Mouse (Mus musculus): ENCODE measurements around the gene Schip1. TPM values are rescaled to one million over a fixed set of nuclear protein-coding genes. Genes with fewer than 3 reads are reported as not detected.

The Schip1 gene
- polyA plus RNA-seq, 1 experiment from 2014 or later = 76.9 TPM

DNA sequence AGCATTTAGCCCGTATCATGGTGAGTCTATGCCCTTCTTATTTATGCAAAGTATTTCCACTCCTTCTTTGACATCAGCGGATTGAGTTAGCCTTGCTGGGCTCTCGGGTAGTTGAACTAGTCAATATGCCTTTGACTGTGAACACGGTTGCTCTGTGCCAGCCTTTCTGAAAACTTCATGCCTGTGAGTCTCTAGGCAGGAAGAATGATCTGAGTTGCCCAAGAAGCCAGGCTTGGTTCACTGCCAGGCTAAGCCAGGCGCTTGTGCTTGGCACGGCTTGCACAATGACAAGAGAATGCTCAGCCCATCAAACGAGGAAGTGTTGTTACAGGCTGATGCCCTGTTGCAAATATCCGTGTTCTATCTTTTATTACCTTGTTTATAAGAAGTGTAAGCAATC is 499.3 kb downstream of the Schip1 start:
- 86% methylated on average over 8 of the region's 8 CpGs for WGBS
- H3K9ac ChIP-seq (ENCODE audit: low read length) = no peak overlapping the region
- no peak for ATAC-seq (replicated peaks; ENCODE audit: low FRiP score)
- no peak overlapping the region for H3K4me2 ChIP-seq (ENCODE audit: low read depth, low read length, severe bottlenecking)
- H3K4me3 ChIP-seq (ENCODE audit: low read depth, low read length) = no peak overlapping the region
- no peak overlapping the region for H3K27ac ChIP-seq (ENCODE audit: low read depth, low read length)
- no peak for DNase-seq (ENCODE audit: low spot score)
- H3K27me3 ChIP-seq (ENCODE audit: control insufficient read depth, insufficient read depth, low read length) = no peaks in the 10 kb centered on the region
- H3K4me1 ChIP-seq (replicated peaks; ENCODE audit: control insufficient read depth, insufficient read depth, low read length) = peaks cover 2% of the 10 kb centered on the region; the same call in 1 of the 2 replicates
- H3K9me3 ChIP-seq (ENCODE audit: control insufficient read depth, low read length) = no peaks in the 10 kb centered on the region
- H3K36me3 ChIP-seq (ENCODE audit: control insufficient read depth, insufficient read depth, low read length) = no peaks in the 10 kb centered on the region

DNA sequence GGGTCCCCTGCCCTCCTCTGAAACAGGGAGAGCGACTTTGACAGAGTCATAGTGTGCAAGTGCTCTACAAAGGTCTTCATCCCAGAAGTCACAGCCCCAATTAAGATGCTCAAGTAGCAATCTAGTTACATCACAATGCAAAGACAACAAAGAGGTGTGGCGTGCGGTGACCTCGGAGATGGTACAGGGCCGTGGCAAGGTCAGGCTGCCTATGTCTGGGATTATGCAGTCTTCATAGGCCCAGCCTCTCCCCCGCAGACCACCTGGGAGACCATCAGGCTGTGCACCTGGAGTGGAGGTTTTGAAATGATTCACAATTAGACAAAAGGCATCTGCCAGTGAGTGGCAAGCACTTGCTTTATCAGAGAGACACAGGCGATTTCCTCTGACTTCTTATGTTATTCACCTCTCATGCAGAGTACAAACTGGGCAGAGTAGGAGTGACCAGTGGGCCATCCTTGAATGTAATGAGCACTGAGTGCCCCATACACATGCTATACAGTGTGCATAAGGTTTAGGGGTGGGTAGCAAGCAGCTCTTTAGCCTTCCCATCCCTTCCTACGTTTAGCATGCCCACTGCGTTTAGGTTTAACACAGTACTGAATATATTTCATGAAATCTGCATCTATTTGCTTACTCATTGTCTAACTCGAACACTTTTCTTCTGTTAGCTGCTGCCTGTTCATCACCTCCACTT is 500.5 kb downstream of the Schip1 start:
- Histone ChIP-seq H3K9ac (ENCODE audit: low read length) (no peak overlapping the region), H3K36me3 (ENCODE audit: control insufficient read depth, insufficient read depth, low read length) (no peaks in the 10 kb centered on the region), H3K27ac (ENCODE audit: low read depth, low read length) (no peak overlapping the region), H3K4me1 (replicated peaks; ENCODE audit: control insufficient read depth, insufficient read depth, low read length) (peaks cover 2% of the 10 kb centered on the region; the same call in 1 of the 2 replicates), H3K9me3 (ENCODE audit: control insufficient read depth, low read length) (no peaks in the 10 kb centered on the region), H3K27me3 (ENCODE audit: control insufficient read depth, insufficient read depth, low read length) (no peaks in the 10 kb centered on the region), H3K4me2 (ENCODE audit: low read depth, low read length, severe bottlenecking) (no peak overlapping the region), H3K4me3 (ENCODE audit: low read depth, low read length) (no peak overlapping the region)
- no peak for DNase-seq (ENCODE audit: low spot score)
- 58% methylated on average over 10 of the region's 10 CpGs for WGBS
- no peak for ATAC-seq (replicated peaks; ENCODE audit: low FRiP score)

DNA sequence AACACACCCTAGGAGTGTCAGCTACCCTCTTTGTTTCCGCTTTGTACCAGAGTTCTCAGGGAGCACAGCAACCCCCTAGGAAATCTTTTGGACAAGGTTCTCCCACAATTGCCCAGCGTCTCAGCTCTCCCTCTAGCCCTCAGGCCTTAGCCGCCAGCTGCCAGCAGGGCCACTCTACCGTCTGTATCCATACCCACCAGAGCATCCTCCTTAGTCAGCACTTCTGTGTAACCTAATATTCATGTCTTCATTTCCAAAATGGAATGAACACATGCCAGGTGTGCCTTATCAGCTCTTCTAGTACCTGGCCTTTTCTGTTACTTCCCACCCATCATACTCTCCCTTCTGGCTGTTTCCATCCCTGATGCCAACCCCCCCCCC is 501.1 kb downstream of the Schip1 start:
- 56% methylated on average over 4 of the region's 4 CpGs for WGBS
- no peaks in the 10 kb centered on the region for H3K9me3 ChIP-seq (ENCODE audit: control insufficient read depth, low read length)
- H3K36me3 ChIP-seq (ENCODE audit: control insufficient read depth, insufficient read depth, low read length) = no peaks in the 10 kb centered on the region
- H3K4me1 ChIP-seq (replicated peaks; ENCODE audit: control insufficient read depth, insufficient read depth, low read length) = peaks cover 2% of the 10 kb centered on the region; the same call in 1 of the 2 replicates
- ATAC-seq (replicated peaks; ENCODE audit: low FRiP score) (no peak), DNase-seq (ENCODE audit: low spot score) (no peak)
- no peak overlapping the region for H3K27ac ChIP-seq (ENCODE audit: low read depth, low read length)
- no peak overlapping the region for H3K9ac ChIP-seq (ENCODE audit: low read length)
- H3K4me3 ChIP-seq (ENCODE audit: low read depth, low read length) = no peak overlapping the region
- H3K27me3 ChIP-seq (ENCODE audit: control insufficient read depth, insufficient read depth, low read length) = no peaks in the 10 kb centered on the region
- H3K4me2 ChIP-seq (ENCODE audit: low read depth, low read length, severe bottlenecking) = no peak overlapping the region

DNA sequence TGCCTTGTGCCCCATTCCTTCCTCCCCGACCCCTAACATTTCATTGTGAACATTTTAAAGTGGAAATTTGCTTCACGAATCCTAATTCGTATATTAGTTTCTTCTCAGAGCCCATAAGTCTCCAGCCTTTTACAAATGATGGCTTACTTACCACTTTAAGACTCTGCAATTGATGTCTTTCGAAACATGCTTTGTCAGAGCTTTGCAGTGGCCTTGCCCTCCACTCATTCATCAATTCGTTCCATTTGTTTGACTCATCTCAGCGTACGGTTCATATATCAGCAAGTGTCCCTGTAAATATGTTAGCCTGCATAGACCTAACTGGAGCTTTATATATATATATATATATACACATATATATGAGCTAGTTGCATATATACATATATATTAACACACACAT is 503.0 kb downstream of the Schip1 start:
- no peak overlapping the region for H3K9ac ChIP-seq (ENCODE audit: low read length)
- 86% methylated on average over 7 of the region's 7 CpGs for WGBS

DNA sequence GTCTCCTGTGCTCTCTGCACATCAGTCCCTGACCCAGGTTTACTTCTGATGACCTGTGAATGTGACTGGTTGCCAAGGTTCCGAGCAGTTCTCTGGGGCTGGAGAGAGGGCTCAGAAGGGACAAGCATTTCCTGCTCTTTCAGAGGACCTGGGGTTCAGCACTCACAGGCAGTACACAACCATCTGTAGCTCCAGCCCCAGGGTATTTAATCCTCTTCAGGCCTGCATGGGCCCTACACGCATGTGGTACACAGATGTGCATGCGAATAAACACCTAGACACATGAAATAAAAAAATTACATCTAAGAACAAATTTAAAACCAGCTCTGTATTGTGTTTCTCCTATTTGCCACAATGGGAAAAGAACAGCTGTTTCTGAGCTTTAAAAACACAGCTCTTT is 503.5 kb downstream of the Schip1 start:
- Histone ChIP-seq H3K9me3 (ENCODE audit: control insufficient read depth, low read length) (no peaks in the 10 kb centered on the region), H3K27ac (ENCODE audit: low read depth, low read length) (no peak overlapping the region), H3K4me1 (replicated peaks; ENCODE audit: control insufficient read depth, insufficient read depth, low read length) (peaks cover 2% of the 10 kb centered on the region; the same call in 1 of the 2 replicates), H3K27me3 (ENCODE audit: control insufficient read depth, insufficient read depth, low read length) (no peaks in the 10 kb centered on the region), H3K36me3 (ENCODE audit: control insufficient read depth, insufficient read depth, low read length) (no peaks in the 10 kb centered on the region), H3K9ac (ENCODE audit: low read length) (no peak overlapping the region), H3K4me2 (ENCODE audit: low read depth, low read length, severe bottlenecking) (no peak overlapping the region), H3K4me3 (ENCODE audit: low read depth, low read length) (no peak overlapping the region)
- WGBS = 79% methylated on average over 3 of the region's 3 CpGs
- DNase-seq (ENCODE audit: low spot score) (no peak), ATAC-seq (replicated peaks; ENCODE audit: low FRiP score) (no peak)

More for the DNA sequence above, 503.0 kb downstream of the Schip1 start:
- Histone ChIP-seq H3K4me1 (replicated peaks; ENCODE audit: control insufficient read depth, insufficient read depth, low read length) (peaks cover 2% of the 10 kb centered on the region; the same call in 1 of the 2 replicates), H3K9me3 (ENCODE audit: control insufficient read depth, low read length) (no peaks in the 10 kb centered on the region), H3K27ac (ENCODE audit: low read depth, low read length) (no peak overlapping the region), H3K4me3 (ENCODE audit: low read depth, low read length) (no peak overlapping the region), H3K36me3 (ENCODE audit: control insufficient read depth, insufficient read depth, low read length) (no peaks in the 10 kb centered on the region), H3K27me3 (ENCODE audit: control insufficient read depth, insufficient read depth, low read length) (no peaks in the 10 kb centered on the region), H3K4me2 (ENCODE audit: low read depth, low read length, severe bottlenecking) (no peak overlapping the region)
- ATAC-seq (replicated peaks; ENCODE audit: low FRiP score) (no peak), DNase-seq (ENCODE audit: low spot score) (no peak)

DNA sequence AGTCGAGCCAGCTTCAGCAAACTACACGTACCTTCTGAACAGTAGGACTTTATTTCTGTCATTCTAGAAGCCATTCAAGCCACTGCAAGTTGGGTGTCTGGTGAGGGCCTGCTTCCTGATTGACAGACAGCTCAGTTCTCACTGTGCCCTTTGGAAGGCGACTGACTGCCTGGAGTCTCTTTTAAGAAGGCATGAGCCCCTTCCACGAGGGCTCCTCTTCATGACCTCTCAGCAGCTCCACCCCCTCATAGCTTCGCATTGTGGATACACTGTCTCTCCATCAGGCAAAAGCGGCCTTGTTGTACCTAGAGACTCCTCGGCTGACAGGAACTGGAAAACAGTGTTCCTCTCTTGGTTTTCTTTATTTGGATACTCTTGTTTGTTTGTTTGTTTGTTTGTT is 504.1 kb downstream of the Schip1 start:
- no peaks in the 10 kb centered on the region for H3K36me3 ChIP-seq (ENCODE audit: control insufficient read depth, insufficient read depth, low read length)
- no peak overlapping the region for H3K4me2 ChIP-seq (ENCODE audit: low read depth, low read length, severe bottlenecking)
- peaks cover 5% of the 10 kb centered on the region; the same call in 1 of the 2 replicates for H3K4me1 ChIP-seq (replicated peaks; ENCODE audit: control insufficient read depth, insufficient read depth, low read length)
- H3K9ac ChIP-seq (ENCODE audit: low read length) = no peak overlapping the region
- DNase-seq (ENCODE audit: low spot score) (no peak), ATAC-seq (replicated peaks; ENCODE audit: low FRiP score) (no peak)
- no peak overlapping the region for H3K27ac ChIP-seq (ENCODE audit: low read depth, low read length)
- no peak overlapping the region for H3K4me3 ChIP-seq (ENCODE audit: low read depth, low read length)
- no peaks in the 10 kb centered on the region for H3K27me3 ChIP-seq (ENCODE audit: control insufficient read depth, insufficient read depth, low read length)
- H3K9me3 ChIP-seq (ENCODE audit: control insufficient read depth, low read length) = no peaks in the 10 kb centered on the region
- WGBS = 53% methylated on average over 7 of the region's 7 CpGs

DNA sequence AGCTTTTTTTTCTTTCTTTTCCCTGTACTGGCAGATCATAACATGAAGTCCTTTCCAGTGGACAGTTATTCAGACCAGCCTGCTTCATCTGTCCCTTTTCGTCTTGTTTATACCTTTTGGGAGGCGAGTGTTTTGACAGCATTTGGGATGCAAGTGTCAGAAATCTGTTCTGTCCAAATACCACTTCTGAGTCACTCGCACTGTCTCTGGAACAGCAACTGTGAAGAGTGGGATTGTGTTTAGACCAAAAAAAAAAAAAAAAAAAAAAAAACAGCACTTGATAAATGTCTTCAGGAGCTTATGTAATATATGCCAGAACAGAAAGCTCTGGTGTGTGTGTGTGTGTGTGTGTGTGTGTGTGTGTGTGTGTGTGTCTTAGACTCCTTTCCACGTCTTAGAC is 505.7 kb downstream of the Schip1 start:
- no peak overlapping the region for H3K4me2 ChIP-seq (ENCODE audit: low read depth, low read length, severe bottlenecking)
- 89% methylated on average over 4 of the region's 4 CpGs for WGBS
- no peak overlapping the region for H3K4me3 ChIP-seq (ENCODE audit: low read depth, low read length)
- H3K9ac ChIP-seq (ENCODE audit: low read length) = no peak overlapping the region
- H3K4me1 ChIP-seq (replicated peaks; ENCODE audit: control insufficient read depth, insufficient read depth, low read length) = peaks cover 5% of the 10 kb centered on the region; the same call in 1 of the 2 replicates
- no peak overlapping the region for H3K27ac ChIP-seq (ENCODE audit: low read depth, low read length)
- no peak for ATAC-seq (replicated peaks; ENCODE audit: low FRiP score)
- DNase-seq (ENCODE audit: low spot score) = no peak
- no peaks in the 10 kb centered on the region for H3K9me3 ChIP-seq (ENCODE audit: control insufficient read depth, low read length)
- H3K36me3 ChIP-seq (ENCODE audit: control insufficient read depth, insufficient read depth, low read length) = no peaks in the 10 kb centered on the region
- H3K27me3 ChIP-seq (ENCODE audit: control insufficient read depth, insufficient read depth, low read length) = no peaks in the 10 kb centered on the region

DNA sequence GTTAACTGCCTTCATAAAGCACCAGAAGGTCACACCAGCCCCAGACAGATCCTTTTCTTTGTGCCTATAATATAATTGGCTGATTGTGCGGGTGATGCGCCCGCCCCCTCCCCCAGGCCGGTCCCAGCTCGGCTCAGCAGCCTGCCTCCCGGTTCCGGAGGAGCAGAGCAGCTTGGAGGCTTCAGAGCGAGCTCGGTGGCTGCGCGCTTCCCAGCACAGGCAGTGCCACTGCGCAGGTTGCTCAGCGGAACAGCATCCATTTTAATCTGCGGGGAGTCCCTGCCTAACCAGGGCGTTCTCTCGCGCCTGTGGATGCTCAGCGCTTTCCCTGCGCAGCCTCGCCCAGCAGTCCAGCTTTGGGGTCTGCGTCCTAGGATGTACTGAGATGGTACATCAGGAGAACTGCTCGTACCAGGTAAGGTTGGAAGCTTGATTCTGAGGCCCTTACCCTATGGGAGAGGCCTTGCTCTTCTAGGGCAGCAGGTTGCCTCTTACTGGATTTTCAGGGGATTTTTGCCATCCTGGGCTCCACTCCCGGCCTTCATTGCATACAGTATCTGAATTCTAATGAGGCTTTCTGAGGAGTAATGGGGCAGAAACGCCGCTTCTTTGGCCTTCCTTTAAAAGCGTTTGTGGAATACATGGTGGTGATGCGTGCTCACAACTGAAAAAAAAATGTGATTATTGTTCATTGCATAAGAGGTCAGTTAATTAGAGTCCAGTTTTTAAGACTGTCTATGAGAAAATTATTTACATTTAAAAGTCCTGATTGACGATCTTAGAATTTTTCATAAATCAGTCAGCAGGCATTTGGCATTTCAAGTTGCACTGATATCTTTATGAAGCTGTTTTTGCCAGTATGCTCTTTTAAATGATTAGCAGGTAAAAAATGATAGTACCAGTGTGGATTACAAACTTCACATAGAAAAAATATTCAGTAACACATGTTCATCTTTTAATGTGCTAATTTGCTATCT is 507.9 kb downstream of the Schip1 start:
- H3K36me3 ChIP-seq (ENCODE audit: control insufficient read depth, insufficient read depth, low read length) = no peaks in the 10 kb centered on the region
- peak overlapping the region; percentile 63 for H3K4me2 ChIP-seq (ENCODE audit: low read depth, low read length, severe bottlenecking)
- H3K9me3 ChIP-seq (ENCODE audit: control insufficient read depth, low read length) = no peaks in the 10 kb centered on the region
- peak; percentile 90 for DNase-seq (ENCODE audit: low spot score)
- H3K27me3 ChIP-seq (ENCODE audit: control insufficient read depth, insufficient read depth, low read length) = no peaks in the 10 kb centered on the region
- H3K27ac ChIP-seq (ENCODE audit: low read depth, low read length) = peak overlapping the region; percentile 92
- H3K4me1 ChIP-seq (replicated peaks; ENCODE audit: control insufficient read depth, insufficient read depth, low read length) = peaks cover 18% of the 10 kb centered on the region; the same call in 1 of the 2 replicates
- peak; percentile 92 for ATAC-seq (replicated peaks; ENCODE audit: low FRiP score)
- WGBS = 4% methylated on average over 28 of the region's 28 CpGs
- H3K4me3 ChIP-seq (ENCODE audit: low read depth, low read length) = peak overlapping the region; percentile 40
- peak overlapping the region; percentile 73 for H3K9ac ChIP-seq (ENCODE audit: low read length)
